Mouse (Mus musculus): ENCODE data around the gene Tmem209. TPM values are rescaled to one million over a fixed set of nuclear protein-coding genes. Genes with fewer than 3 reads are reported as not detected.
A peak's percentile ranks its signal among the peaks of the same experiment; 100 is the strongest.

Gene Tmem209
- polyA plus RNA-seq, 1 experiment from 2014 or later = 33.6 TPM

GRCm38 (mm10) chr6:30459056-30459747, 50.4 kb downstream of the Tmem209 start:
- WGBS = 75% methylated on average over 16 of the region's 16 CpGs
- H3K36me3 ChIP-seq = 0 out of 2 replicates have a peak, but pooled peaks cover 5% of the 10 kb centered on the region
- no peak for ATAC-seq
- H3K4me2 ChIP-seq (replicated peaks) = peak overlapping the region; percentile 81
- no peaks in the 10 kb centered on the region for H3K27me3 ChIP-seq (replicated peaks)
- no peaks in the 10 kb centered on the region for H3K9me3 ChIP-seq
- peak overlapping the region; percentile 42 for H3K4me3 ChIP-seq (replicated peaks)
- H3K4me1 ChIP-seq (replicated peaks) = peaks cover 27% of the 10 kb centered on the region
- H3K9ac ChIP-seq = peak overlapping the region; percentile 48
- H3K27ac ChIP-seq = no peak overlapping the region

GRCm38 (mm10) chr6:30458626-30459025, 51.0 kb downstream of the Tmem209 start:
- Histone ChIP-seq H3K9ac (no peak overlapping the region), H3K27ac (no peak overlapping the region), H3K4me1 (replicated peaks) (peaks cover 27% of the 10 kb centered on the region), H3K4me3 (replicated peaks) (no peak overlapping the region), H3K4me2 (replicated peaks) (no peak overlapping the region), H3K27me3 (replicated peaks) (no peaks in the 10 kb centered on the region), H3K36me3 (0 out of 2 replicates have a peak, but pooled peaks cover 5% of the 10 kb centered on the region), H3K9me3 (no peaks in the 10 kb centered on the region)
- WGBS = 88% methylated on average over 5 of the region's 5 CpGs
- ATAC-seq = no peak

GRCm38 (mm10) chr6:30456991-30457390, 52.6 kb downstream of the Tmem209 start:
- Histone ChIP-seq H3K4me2 (replicated peaks) (no peak overlapping the region), H3K27me3 (replicated peaks) (no peaks in the 10 kb centered on the region), H3K27ac (no peak overlapping the region), H3K4me3 (replicated peaks) (no peak overlapping the region), H3K9me3 (no peaks in the 10 kb centered on the region), H3K9ac (no peak overlapping the region), H3K4me1 (replicated peaks) (peaks cover 18% of the 10 kb centered on the region), H3K36me3 (0 out of 2 replicates have a peak, but pooled peaks cover 8% of the 10 kb centered on the region)
- WGBS = 93% methylated on average over 7 of the region's 7 CpGs
- ATAC-seq = no peak

- Histone ChIP-seq H3K4me1 (replicated peaks) (no peaks in the 10 kb centered on the region), H3K9me3 (no peaks in the 10 kb centered on the region), H3K4me3 (replicated peaks) (no peak overlapping the region), H3K4me2 (replicated peaks) (no peak overlapping the region), H3K27ac (no peak overlapping the region), H3K27me3 (replicated peaks) (no peaks in the 10 kb centered on the region), H3K9ac (no peak overlapping the region), H3K36me3 (peaks cover 8% of the 10 kb centered on the region; the same call in 1 of the 2 replicates)
- WGBS = 98% methylated on average over 10 of the region's 10 CpGs
- no peak for ATAC-seq
Observed at GRCm38 (mm10) chr6:30439576-30439975, 70.0 kb downstream of the Tmem209 start.

GRCm38 (mm10) chr6:30437054-30437453, 72.5 kb downstream of the Tmem209 start:
- WGBS = 26% methylated on average over 3 of the region's 3 CpGs
- peak overlapping the region; percentile 23; the same call in 1 of the 2 replicates for H3K27ac ChIP-seq
- ATAC-seq = peak; percentile 43; the same call in 1 of the 2 replicates

GRCm38 (mm10) chr6:30436476-30436875, 73.1 kb downstream of the Tmem209 start:
- Histone ChIP-seq H3K36me3 (no peaks in the 10 kb centered on the region), H3K4me2 (replicated peaks) (no peak overlapping the region), H3K9me3 (no peaks in the 10 kb centered on the region), H3K4me1 (replicated peaks) (no peaks in the 10 kb centered on the region), H3K27ac (no peak overlapping the region), H3K4me3 (replicated peaks) (no peak overlapping the region), H3K9ac (no peak overlapping the region), H3K27me3 (replicated peaks) (no peaks in the 10 kb centered on the region)
- no peak for ATAC-seq
- 89% methylated on average over 3 of the region's 3 CpGs for WGBS

More at GRCm38 (mm10) chr6:30437054-30437453, 72.5 kb downstream of the Tmem209 start:
- Histone ChIP-seq H3K9me3 (no peaks in the 10 kb centered on the region), H3K9ac (no peak overlapping the region), H3K4me2 (replicated peaks) (no peak overlapping the region), H3K4me1 (replicated peaks) (no peaks in the 10 kb centered on the region), H3K36me3 (peaks cover 4% of the 10 kb centered on the region; the same call in 1 of the 2 replicates), H3K4me3 (replicated peaks) (no peak overlapping the region), H3K27me3 (replicated peaks) (no peaks in the 10 kb centered on the region)

GRCm38 (mm10) chr6:30432461-30433192, 77.0 kb downstream of the Tmem209 start:
- 35% methylated on average over 3 of the region's 3 CpGs for WGBS
- H3K27ac ChIP-seq = no peak overlapping the region
- H3K4me3 ChIP-seq (replicated peaks) = no peak overlapping the region
- ATAC-seq = no peak; the same call in 1 of the 2 replicates
- no peaks in the 10 kb centered on the region for H3K9me3 ChIP-seq
- no peaks in the 10 kb centered on the region for H3K27me3 ChIP-seq (replicated peaks)
- no peaks in the 10 kb centered on the region for H3K36me3 ChIP-seq
- H3K4me2 ChIP-seq (replicated peaks) = no peak overlapping the region
- H3K4me1 ChIP-seq (replicated peaks) = no peaks in the 10 kb centered on the region
- no peak overlapping the region for H3K9ac ChIP-seq

Other genes with a start within 250 kb of the Tmem209 start
- 34.6 and 35.4 TPM in 2 replicates for gene Ube2h, start 205.2 kb downstream of the Tmem209 start, polyA plus RNA-seq (2015; fragmentation: Nextera tagmentation; extraction: Ambion mirVana)
- gene Zc3hc1, start 118.8 kb downstream of the Tmem209 start, polyA plus RNA-seq (2015; fragmentation: Nextera tagmentation; extraction: Ambion mirVana) = 42.9 and 44.5 TPM in 2 replicates
- gene Klhdc10, start 107.9 kb downstream of the Tmem209 start, polyA plus RNA-seq (2015; fragmentation: Nextera tagmentation; extraction: Ambion mirVana) = 14.5 and 15.2 TPM in 2 replicates
- not detected in 2 replicates for gene Ssmem1, start 66 bp upstream of the Tmem209 start, polyA plus RNA-seq (2015; fragmentation: Nextera tagmentation; extraction: Ambion mirVana)
- gene Cpa2, start 31.8 kb upstream of the Tmem209 start, polyA plus RNA-seq (2015; fragmentation: Nextera tagmentation; extraction: Ambion mirVana) = 327 and 654 TPM in 2 replicates
- 0.59 and 0.77 TPM in 2 replicates for gene Cpa4, start 58.6 kb upstream of the Tmem209 start, polyA plus RNA-seq (2015; fragmentation: Nextera tagmentation; extraction: Ambion mirVana)
- gene Cpa5, start 101.2 kb upstream of the Tmem209 start, polyA plus RNA-seq (2015; fragmentation: Nextera tagmentation; extraction: Ambion mirVana) = 0.25 TPM in 2 replicates
- gene Cpa1, start 129.4 kb upstream of the Tmem209 start, polyA plus RNA-seq (2015; fragmentation: Nextera tagmentation; extraction: Ambion mirVana) = 266 and 631 TPM in 2 replicates
- 9.4 and 9.9 TPM in 2 replicates for gene Cep41, start 184.0 kb upstream of the Tmem209 start, polyA plus RNA-seq (2015; fragmentation: Nextera tagmentation; extraction: Ambion mirVana)
- 668 and 710 TPM in 2 replicates for gene Mest, start 213.8 kb upstream of the Tmem209 start, polyA plus RNA-seq (2015; fragmentation: Nextera tagmentation; extraction: Ambion mirVana)

Data from intestine, embryonic 15.5 days (tissue).